Mouse (Mus musculus) embryo, embryonic 9.5 days (tissue): ENCODE measurements around the gene H2-Q6.
"Not testable (repeated sequence)": the region's sequence is repeated elsewhere in the genome, so short reads cannot be mapped to it uniquely, and the experiment has no call there.

Experiments
- DNase-seq: peaks from one replicate; pipeline ENCODE4 v3.0.0-alpha.2; 2017; ENCODE audit errors: extremely low spot score

H2-Q6 gene

DNA sequence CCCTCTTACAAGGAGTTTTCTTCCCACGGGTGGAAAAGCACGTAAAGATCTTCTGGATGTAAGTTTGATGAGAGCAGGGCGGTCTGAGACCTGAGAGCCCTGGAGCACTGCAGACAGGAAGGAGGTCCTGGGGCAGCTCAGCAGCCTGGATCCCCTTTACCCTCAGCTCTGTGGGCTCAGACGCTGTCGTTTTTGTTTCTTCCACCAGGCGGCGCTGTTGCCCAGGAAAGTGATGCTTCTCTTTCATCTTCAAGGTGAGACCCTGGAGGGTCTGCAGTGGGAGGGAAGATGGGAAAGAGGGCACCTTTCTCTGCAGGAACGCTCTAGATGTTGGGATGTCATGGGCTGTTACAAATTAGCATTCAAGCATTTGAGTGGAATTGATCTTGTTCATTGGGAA lies 10.2 kb downstream of the H2-Q6 start:
- DNase-seq: peak; percentile 71

DNA sequence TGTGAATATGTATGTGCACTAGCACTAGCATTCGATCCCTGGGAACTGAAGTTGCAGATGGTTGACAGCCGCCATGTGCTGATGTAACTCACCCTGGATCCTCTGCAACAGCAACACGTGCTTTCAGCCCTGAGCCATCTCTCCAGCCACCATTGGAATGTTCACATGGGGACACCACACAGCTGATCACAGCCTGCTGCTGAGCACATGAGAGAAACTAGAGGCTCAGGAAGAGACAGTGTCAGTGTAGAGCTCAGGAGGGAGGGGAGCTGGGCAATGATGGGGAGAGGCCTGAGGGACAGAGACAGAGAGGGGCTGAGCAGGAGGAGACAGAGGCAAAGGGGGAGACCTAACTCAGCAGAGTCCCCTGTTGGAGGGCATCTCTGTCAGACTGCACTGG lies 10.9 kb downstream of the H2-Q6 start:
- DNase-seq: not testable (repeated sequence)

DNA sequence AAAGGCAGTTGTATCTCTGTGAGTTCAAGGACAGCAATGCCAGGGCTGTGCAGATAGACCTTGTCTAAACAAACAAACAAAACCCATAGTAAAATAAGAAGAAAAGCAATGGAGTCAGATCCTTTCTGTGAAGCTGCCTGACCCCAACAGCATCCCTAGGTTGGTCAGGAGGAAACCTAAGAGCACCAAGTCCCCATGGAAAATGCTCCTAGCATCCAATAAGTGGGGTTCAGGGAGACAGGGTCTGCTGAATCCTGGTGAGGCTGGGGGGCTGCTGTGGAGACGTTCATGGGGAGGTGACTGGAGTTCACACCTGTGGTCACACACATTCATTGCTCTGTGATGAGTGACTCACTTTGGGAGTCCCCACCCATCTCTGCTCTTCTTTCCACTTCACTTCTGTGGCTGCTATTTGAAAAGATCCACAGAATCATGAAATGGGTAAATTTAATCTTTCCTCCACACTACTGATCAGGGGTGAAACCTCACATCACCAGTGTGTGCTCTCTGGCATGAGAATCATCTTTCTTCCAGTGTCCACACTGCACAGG lies 12.8 kb downstream of the H2-Q6 start:
- DNase-seq: not testable (repeated sequence)

DNA sequence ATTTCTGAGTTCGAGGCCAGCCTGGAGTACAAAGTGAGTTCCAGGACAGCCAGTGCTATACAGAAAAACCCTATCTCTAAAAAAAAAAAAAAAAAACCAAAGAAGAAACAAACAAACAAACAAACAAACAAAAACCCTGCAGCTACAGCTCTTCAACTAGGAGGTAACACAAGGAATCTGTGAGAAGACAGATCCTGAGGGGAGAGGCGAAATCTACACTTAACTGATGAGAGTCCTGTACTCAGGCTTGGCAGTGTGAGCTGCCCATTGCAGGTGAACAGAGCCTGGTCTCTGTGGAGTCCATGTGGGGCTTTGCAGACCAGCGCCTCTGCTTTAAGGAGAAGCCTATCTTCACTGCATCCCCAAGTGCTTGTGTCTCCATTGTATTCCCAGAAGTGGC lies 13.7 kb downstream of the H2-Q6 start:
- not testable (repeated sequence) for DNase-seq

DNA sequence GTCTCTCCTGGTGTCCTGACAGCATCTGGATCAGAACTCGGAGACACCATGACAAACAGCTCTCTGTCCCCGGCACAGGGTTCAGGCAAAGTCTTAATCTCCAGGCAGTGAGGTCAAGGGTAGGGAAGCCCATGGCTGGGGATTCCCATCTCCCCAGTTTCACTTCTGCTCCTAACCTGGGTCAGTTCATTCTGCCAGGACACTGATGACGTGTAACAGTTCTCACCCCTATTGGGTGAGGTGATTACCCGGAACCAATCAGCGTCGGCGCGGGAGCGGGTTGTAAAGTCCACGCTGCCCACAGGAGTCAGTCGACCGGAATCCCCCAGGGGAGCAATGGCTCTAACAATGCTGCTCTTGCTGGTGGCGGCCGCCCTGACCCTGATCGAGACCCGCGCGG lies 14.2 kb downstream of the H2-Q6 start, which contains the start of gene H2-Q7:
TSS of gene H2-Q7 (plus strand) at position 271 of the 400 bp plus-strand sequence.
- DNase-seq: peak; percentile 82

DNA sequence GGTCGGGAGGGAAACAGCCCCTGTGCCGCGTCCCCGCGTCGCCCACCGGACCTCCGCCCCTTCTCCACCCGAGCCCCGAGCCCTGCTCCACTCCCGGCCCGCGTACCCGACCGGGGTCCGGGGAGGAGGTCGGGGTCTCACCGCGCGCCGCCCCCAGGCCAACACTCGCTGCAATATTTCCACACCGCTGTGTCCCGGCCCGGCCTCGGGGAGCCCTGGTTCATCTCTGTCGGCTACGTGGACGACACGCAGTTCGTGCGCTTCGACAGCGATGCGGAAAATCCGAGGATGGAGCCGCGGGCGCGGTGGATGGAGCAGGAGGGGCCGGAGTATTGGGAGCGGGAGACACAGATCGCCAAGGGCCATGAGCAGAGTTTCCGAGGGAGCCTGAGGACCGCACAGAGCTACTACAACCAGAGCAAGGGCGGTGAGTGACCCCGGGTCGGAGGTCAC lies 14.7 kb downstream of the H2-Q6 start:
- peak; percentile 62 for DNase-seq

DNA sequence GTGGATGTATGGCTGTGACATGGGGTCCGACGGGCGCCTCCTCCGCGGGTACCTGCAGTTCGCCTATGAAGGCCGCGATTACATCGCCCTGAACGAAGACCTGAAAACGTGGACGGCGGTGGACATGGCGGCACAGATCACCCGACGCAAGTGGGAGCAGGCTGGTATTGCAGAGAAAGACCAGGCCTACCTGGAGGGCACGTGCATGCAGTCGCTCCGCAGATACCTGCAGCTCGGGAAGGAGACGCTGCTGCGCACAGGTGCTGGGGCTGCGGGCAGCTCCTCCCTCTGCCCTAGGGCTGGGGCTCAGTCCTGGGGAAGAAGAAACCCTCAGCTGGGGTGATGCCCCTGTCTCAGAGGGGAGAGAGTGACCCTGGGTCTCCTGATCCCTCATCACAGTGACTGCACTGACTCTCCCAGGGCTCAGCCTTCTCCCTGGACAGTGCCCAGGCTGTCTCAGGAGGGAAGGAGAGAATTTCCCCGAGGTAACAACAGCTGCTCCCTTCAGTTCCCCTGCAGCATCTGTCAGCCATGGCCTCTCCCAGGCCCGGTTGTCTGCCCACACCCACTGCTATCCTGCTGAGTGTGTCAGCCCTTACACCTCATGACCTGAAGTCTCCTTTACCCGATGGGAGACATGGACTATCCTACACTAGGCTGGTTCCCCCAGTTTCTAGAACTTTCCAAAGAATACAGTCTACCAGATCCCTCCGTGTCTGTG lies 15.4 kb downstream of the H2-Q6 start:
- not testable (repeated sequence) for DNase-seq

DNA sequence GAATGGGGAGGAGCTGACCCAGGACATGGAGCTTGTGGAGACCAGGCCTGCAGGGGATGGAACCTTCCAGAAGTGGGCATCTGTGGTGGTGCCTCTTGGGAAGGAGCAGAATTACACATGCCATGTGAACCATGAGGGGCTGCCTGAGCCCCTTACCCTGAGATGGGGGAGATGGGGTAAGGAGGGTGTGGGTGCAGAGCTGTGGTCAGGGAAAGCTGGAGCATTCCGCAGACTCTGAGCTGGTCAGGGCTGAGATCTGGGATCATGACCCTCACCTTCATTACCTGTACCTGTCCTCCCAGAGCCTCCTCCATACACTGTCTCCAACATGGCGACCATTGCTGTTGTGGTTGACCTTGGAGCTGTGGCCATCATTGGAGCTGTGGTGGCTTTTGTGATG lies 17.7 kb downstream of the H2-Q6 start:
- not testable (repeated sequence) for DNase-seq

DNA sequence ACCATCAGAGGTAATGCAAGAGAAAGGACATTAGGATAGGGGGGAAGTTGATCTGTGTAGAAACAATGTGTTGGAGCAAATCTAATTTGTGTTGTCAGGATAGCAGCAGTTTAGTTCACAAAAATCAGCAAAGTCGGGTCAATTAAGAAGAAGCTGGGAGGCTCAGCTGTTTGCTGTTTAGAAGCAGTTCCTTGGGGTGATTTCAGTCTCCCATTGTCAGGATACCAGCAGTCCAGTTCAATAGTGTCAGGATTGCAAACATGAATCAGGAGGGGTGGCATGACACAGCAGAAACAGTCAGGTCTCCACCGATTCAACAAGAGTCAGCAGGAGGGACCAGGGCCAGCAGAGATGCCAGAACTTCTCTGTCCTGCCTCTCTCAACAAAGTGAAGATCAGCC lies 19.9 kb downstream of the H2-Q6 start:
- not testable (repeated sequence) for DNase-seq

DNA sequence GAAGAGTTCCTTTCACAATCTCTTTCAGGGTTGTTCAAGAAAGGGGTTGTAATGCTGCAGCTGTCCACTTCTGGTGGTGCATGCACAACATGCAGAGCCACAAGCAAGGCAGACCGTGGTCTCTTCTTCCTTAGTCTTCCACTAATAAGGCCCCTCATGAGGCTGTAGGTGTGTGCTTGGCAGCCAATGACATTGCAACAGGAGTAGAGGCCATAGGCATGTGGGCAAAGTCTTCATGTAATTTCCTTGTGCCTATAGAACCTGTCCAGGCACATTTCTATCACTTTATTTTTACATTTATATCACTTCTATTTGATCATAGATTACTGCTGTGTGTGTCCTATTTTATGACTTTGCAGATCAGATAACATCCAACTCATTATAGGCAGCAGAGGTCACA lies 33.6 kb downstream of the H2-Q6 start:
- DNase-seq: not testable (repeated sequence)

DNA sequence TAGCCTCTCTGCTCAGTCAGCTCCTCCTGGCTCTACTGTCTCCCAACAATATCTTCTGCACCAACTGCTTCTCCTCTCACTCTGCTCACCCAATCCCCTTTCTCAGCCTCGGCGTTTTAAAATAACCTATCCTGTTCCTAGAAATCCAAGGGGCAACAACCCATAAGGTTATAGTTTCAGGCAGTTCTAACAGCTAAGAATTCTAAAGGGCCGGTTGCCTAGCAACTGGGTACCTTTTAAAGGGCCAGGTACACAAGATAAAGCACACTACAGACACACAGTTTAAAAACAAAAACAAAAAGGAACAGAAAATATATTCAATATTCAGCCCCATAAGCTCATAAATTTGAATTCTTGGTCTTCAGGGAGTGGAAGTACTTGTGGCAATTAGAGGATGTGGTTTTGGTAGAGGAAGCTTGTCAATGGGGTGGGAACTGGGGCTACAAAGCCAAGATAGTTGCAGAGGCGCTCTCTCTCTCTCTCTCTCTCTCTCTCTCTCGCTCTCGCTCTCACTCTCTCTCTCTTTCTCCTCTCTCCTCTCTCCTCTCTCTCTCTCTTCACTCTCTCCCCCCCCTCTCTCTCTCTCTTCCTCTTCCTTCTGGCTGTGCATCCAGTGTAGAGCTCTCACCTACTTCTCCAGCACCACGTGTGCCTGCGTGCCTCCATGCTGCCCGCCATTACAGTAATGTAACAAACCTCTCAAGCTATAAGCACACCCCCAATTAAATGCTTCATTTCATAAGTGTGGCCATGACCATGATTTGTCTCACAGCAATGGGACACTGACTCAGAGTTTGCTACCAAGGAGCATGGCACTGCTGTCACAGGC lies 36.1 kb downstream of the H2-Q6 start:
- DNase-seq: not testable (repeated sequence)

DNA sequence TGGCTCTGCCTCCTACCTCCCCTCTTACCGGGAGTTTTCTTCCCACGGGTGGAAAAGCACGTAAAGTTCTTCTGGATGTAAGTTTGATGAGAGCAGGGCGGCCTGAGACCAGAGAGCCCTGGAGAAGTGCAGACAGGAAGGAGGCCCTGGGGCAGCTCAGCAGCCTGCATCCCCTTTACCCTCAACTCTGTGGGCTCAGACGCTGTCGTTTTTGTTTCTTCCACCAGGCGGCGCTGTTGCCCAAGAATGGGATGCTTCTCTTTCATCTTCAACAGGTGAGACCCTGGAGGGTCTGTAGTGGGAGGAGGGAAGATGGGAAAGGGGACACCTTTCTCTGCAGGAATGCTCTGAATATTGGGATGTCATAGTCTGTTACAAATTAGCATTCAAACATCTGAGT lies 41.0 kb downstream of the H2-Q6 start:
- peak; percentile 60 for DNase-seq

DNA sequence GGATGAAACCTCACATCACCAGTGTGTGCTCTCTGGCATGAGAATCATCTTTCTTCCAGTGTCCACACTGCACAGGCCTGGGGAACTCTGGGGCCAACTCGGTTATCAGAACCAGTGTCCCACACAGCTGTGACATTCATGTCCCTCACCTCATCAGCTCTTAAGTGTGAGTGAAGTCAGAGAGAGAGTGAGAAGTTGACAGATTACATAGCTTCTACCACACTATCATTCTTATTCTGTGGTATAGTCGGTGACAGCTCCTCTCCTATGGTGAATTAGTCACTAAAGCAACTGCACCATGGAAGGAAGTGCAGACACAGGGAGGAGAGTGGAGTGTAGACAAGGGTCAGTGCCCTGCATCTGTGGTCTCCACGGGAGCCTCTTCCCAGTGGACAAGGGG lies 44.3 kb downstream of the H2-Q6 start:
- DNase-seq: not testable (repeated sequence)

DNA sequence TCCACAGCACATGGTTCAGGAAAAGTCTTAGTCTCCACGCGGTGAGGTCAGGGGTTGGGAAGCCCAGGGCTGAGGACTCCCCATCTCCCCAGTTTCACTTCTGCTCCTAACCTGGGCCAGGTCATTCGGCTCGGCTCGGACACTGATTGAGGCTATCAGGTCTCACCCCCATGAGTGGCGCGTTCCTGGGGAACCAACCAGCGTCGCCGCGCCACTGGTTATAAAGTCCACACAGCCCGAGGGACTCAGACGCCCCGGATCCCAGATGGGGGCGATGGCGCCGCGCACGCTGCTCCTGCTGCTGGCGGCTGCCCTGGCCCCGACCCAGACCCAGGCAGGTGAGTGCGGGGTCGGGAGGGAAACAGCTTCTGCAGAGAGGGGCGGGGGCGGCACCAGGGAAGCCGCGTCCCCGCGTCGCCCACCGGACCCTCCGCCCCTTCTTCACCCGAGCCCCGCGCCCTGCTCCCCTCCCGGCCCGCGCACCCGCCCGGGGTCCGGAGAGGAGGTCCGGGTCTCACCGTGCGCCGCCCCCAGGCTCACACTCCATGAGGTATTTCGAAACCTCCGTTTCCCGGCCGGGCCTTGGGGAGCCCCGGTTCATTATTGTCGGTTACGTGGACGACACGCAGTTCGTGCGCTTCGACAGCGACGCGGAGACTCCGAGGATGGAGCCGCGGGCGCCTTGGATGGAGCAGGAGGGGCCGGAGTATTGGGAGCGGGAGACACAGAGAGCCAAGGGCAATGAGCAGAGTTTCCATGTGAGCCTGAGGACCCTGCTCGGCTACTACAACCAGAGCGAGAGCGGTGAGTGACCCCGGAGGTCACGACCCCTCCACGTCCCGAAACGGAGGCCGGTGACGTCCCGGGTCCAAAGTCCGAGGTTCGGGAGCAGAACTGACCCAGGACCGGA lies 45.4 kb downstream of the H2-Q6 start, which contains the start of gene H2-Q10:
TSS of gene H2-Q10 (plus strand) at position 248 of the 910 bp plus-strand sequence.
- DNase-seq: peak; percentile 29
